Mouse (Mus musculus) stomach, postnatal 0 days (tissue): ENCODE data around the gene Crygb.

ENCODE experiments used
- CTCF ChIP-seq: IDR thresholded peaks from 2 replicates; pipeline ENCODE4 v1.5.1; 2016; ENCODE audit warnings: antibody characterized with exemption, low read depth, mild to moderate bottlenecking, moderate library complexity
- EP300 ChIP-seq: optimal IDR thresholded peaks from 2 replicates; pipeline ENCODE3; 2016; ENCODE audit warnings: antibody characterized with exemption

DNA sequence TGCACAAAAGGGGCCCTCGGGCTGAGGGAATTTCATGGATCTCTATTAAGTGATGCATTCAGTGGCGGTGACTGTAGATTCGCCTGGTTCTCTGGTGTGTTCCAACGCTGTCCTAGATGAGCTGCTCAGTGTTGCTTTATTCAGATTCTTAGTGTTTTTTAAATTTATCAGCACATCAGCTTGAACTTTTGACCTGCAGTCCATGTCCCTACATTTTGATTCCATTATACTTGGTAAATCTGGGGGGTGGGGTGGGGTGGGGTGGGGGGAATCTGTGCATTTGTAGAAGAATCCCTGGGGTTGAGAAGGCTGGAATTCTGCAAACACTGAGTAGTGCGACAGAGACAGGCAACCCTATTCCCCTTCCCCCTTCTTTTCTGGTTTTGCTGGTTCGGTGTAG, 8.5 kb downstream of the Crygb start, which contains the start of gene Crygc:
- TF ChIP-seq CTCF (no peak), EP300 (no peak)
